Mouse (Mus musculus): ENCODE data around the gene Zg16. TPM values are rescaled to one million over a fixed set of nuclear protein-coding genes. Genes with fewer than 3 reads are reported as not detected.

The Zg16 gene
- polyA plus RNA-seq (2017; shearing (Covaris generic)) = not detected

GRCm38 (mm10) chr7:127087278-127088010, at the start of gene Zg16:
Gene Zg16, minus strand, starts transcription at chr7:127087328.

GRCm38 (mm10) chr7:127121911-127122270, 34.8 kb upstream of the Zg16 start, which contains the start of gene Qprt:
Gene Qprt, minus strand, starts transcription at chr7:127122226.

GRCm38 (mm10) chr7:127091114-127091896, 4.2 kb upstream of the Zg16 start, which contains the start of gene AI467606:
Gene AI467606, plus strand, starts transcription at chr7:127091359.

GRCm38 (mm10) chr7:127041851-127042672, 45.1 kb downstream of the Zg16 start, which contains the start of gene Kif22:
Gene Kif22, minus strand, starts transcription at chr7:127042471.

GRCm38 (mm10) chr7:127026984-127027726, 60.0 kb downstream of the Zg16 start, which contains the start of gene Maz:
Gene Maz, minus strand, starts transcription at chr7:127027037.

GRCm38 (mm10) chr7:127020901-127021562, 66.1 kb downstream of the Zg16 start, which contains the start of the genes Gm42742 and Prrt2:
Gene Gm42742, minus strand, starts transcription at chr7:127021097.
Gene Prrt2, minus strand, starts transcription at chr7:127021211.

GRCm38 (mm10) chr7:127016971-127017949, 69.9 kb downstream of the Zg16 start, which contains the start of gene Pagr1a:
Gene Pagr1a, minus strand, starts transcription at chr7:127017352.

GRCm38 (mm10) chr7:127016481-127016485, 70.8 kb downstream of the Zg16 start, which contains the start of gene Pagr1b:
Gene Pagr1b, minus strand, starts transcription at chr7:127016484.

GRCm38 (mm10) chr7:127014320-127014719, 72.8 kb downstream of the Zg16 start, which contains the start of gene Mvp:
Gene Mvp, minus strand, starts transcription at chr7:127014621.

Other genes with a start within 250 kb of the Zg16 start
- not detected for gene Doc2a, start 239.9 kb downstream of the Zg16 start, polyA plus RNA-seq (2017; shearing (Covaris generic))
- 18.3 TPM for gene Hirip3, start 225.4 kb downstream of the Zg16 start, polyA plus RNA-seq (2017; shearing (Covaris generic))
- gene Ino80e, start 225.0 kb downstream of the Zg16 start, polyA plus RNA-seq (2017; shearing (Covaris generic)) = 103 TPM
- 71.5 TPM for gene Taok2, start 202.6 kb downstream of the Zg16 start, polyA plus RNA-seq (2017; shearing (Covaris generic))
- gene Tmem219, start 164.4 kb downstream of the Zg16 start, polyA plus RNA-seq (2017; shearing (Covaris generic)) = 50.5 TPM
- 12.3 TPM for gene Kctd13, start 158.4 kb downstream of the Zg16 start, polyA plus RNA-seq (2017; shearing (Covaris generic))
- gene Asphd1, start 137.7 kb downstream of the Zg16 start, polyA plus RNA-seq (2017; shearing (Covaris generic)) = not detected
- gene Sez6l2, start 136.8 kb downstream of the Zg16 start, polyA plus RNA-seq (2017; shearing (Covaris generic)) = 0.65 TPM
- gene Cdipt, start 111.4 kb downstream of the Zg16 start, polyA plus RNA-seq (2017; shearing (Covaris generic)) = 358 TPM
- gene Cdiptos, start 111.2 kb downstream of the Zg16 start, polyA plus RNA-seq (2017; shearing (Covaris generic)) = 3.1 TPM
- gene Mvp, start 72.7 kb downstream of the Zg16 start, polyA plus RNA-seq (2017; shearing (Covaris generic)) = 61.2 TPM
- gene Pagr1b, start 70.8 kb downstream of the Zg16 start, polyA plus RNA-seq (2017; shearing (Covaris generic)) = 1.2 TPM
- gene Pagr1a, start 70.0 kb downstream of the Zg16 start, polyA plus RNA-seq (2017; shearing (Covaris generic)) = 166 TPM
- gene Gm42742, start 66.2 kb downstream of the Zg16 start, polyA plus RNA-seq (2017; shearing (Covaris generic)) = 47.3 TPM
- 27.4 TPM for gene Prrt2, start 66.1 kb downstream of the Zg16 start, polyA plus RNA-seq (2017; shearing (Covaris generic))
- gene Maz, start 60.3 kb downstream of the Zg16 start, polyA plus RNA-seq (2017; shearing (Covaris generic)) = 27.5 TPM
- gene Kif22, start 44.9 kb downstream of the Zg16 start, polyA plus RNA-seq (2017; shearing (Covaris generic)) = 16.5 TPM
- 449 TPM for gene AI467606, start 4.0 kb upstream of the Zg16 start, polyA plus RNA-seq (2017; shearing (Covaris generic))
- 19.6 TPM for gene Qprt, start 34.9 kb upstream of the Zg16 start, polyA plus RNA-seq (2017; shearing (Covaris generic))
- 78.6 TPM for gene Spn, start 50.5 kb upstream of the Zg16 start, polyA plus RNA-seq (2017; shearing (Covaris generic))
- gene Cd2bp2, start 108.7 kb upstream of the Zg16 start, polyA plus RNA-seq (2017; shearing (Covaris generic)) = 89.7 TPM
- gene Tbc1d10b, start 121.1 kb upstream of the Zg16 start, polyA plus RNA-seq (2017; shearing (Covaris generic)) = 11.7 TPM
- gene Mylpf, start 121.6 kb upstream of the Zg16 start, polyA plus RNA-seq (2017; shearing (Covaris generic)) = 18.9 TPM
- 26.7 TPM for gene Zfp553, start 145.7 kb upstream of the Zg16 start, polyA plus RNA-seq (2017; shearing (Covaris generic))
- gene Sept1, start 145.8 kb upstream of the Zg16 start, polyA plus RNA-seq (2017; shearing (Covaris generic)) = 480 TPM
- 1.8 TPM for gene Zfp771, start 156.9 kb upstream of the Zg16 start, polyA plus RNA-seq (2017; shearing (Covaris generic))
- gene Dctpp1, start 173.4 kb upstream of the Zg16 start, polyA plus RNA-seq (2017; shearing (Covaris generic)) = 36.1 TPM
- gene Sephs2, start 186.7 kb upstream of the Zg16 start, polyA plus RNA-seq (2017; shearing (Covaris generic)) = 31.6 TPM
- 462 TPM for gene Itgal, start 208.9 kb upstream of the Zg16 start, polyA plus RNA-seq (2017; shearing (Covaris generic))